Mouse (Mus musculus) spleen, adult 2 months (tissue): ENCODE results near the gene Chac2.

ENCODE experiments used
- CTCF ChIP-seq: fragments of 200-500 bp; IDR thresholded peaks from 2 replicates; pipeline ENCODE4 v1.5.1; 2011; ENCODE audit warnings: mild to moderate bottlenecking, inconsistent platforms; ENCODE audit not compliant: insufficient read depth, insufficient read length, insufficient replicate concordance; ENCODE audit errors: extremely low read depth
- POLR2A ChIP-seq: fragments of 200-500 bp; IDR thresholded peaks from 2 replicates; pipeline ENCODE4 v1.6.1; 2011; ENCODE audit warnings: low read depth, low read length, inconsistent platforms

- no peak for TF ChIP-seq CTCF
- no peak for TF ChIP-seq POLR2A
Measured at GRCm38 (mm10) chr11:30952829-30953228, 33.3 kb downstream of the Chac2 start.
